Mouse (Mus musculus) telencephalon, adult 2 months (tissue): ENCODE measurements around the gene Neu3.

Experiments
- DNase-seq: peaks from one replicate; pipeline ENCODE4 v3.0.0-alpha.2; 2011; ENCODE audit warnings: low read depth, low spot score

Neu3 gene

GRCm38 (mm10) chr7:99828083-99828570, at the start of gene Neu3:
TSS of gene Neu3 (minus strand) at chr7:99828417.
- peak; percentile 79 for DNase-seq

- peak; percentile 81 for DNase-seq
Observed at GRCm38 (mm10) chr7:99876345-99876744, 48.1 kb upstream of the Neu3 start.

GRCm38 (mm10) chr7:99875891-99876290, 47.7 kb upstream of the Neu3 start:
- DNase-seq, result no peak

GRCm38 (mm10) chr7:99873965-99874364, 45.7 kb upstream of the Neu3 start:
- no peak for DNase-seq

- no peak for DNase-seq
Observed at GRCm38 (mm10) chr7:99869296-99869695, 41.1 kb upstream of the Neu3 start.

GRCm38 (mm10) chr7:99865219-99865618, 37.0 kb upstream of the Neu3 start:
- DNase-seq, result no peak

- no peak for DNase-seq
Observed at GRCm38 (mm10) chr7:99864241-99865028, 36.2 kb upstream of the Neu3 start.

- DNase-seq, result no peak
Observed at GRCm38 (mm10) chr7:99863362-99863761, 35.1 kb upstream of the Neu3 start, which contains the start of gene Spcs2. TSS of gene Spcs2 (minus strand) at chr7:99863462.

- peak; percentile 99 for DNase-seq
Observed at GRCm38 (mm10) chr7:99858813-99859585, 30.8 kb upstream of the Neu3 start, which contains the start of gene Xrra1. TSS of gene Xrra1 (plus strand) at chr7:99859116.

GRCm38 (mm10) chr7:99858175-99858812, 30.1 kb upstream of the Neu3 start:
- DNase-seq, result peak; percentile 27

GRCm38 (mm10) chr7:99856266-99856861, 28.1 kb upstream of the Neu3 start:
- no peak for DNase-seq

GRCm38 (mm10) chr7:99854311-99854710, 26.1 kb upstream of the Neu3 start:
- DNase-seq, result no peak

GRCm38 (mm10) chr7:99853350-99853749, 25.1 kb upstream of the Neu3 start:
- no peak for DNase-seq

- no peak for DNase-seq
Observed at GRCm38 (mm10) chr7:99851618-99852017, 23.4 kb upstream of the Neu3 start.

- no peak for DNase-seq
Observed at GRCm38 (mm10) chr7:99851121-99851520, 22.9 kb upstream of the Neu3 start.

- DNase-seq, result no peak
Observed at GRCm38 (mm10) chr7:99850534-99850933, 22.3 kb upstream of the Neu3 start.

GRCm38 (mm10) chr7:99845533-99846236, 17.5 kb upstream of the Neu3 start:
- no peak for DNase-seq

GRCm38 (mm10) chr7:99838241-99838640, 10.0 kb upstream of the Neu3 start:
- DNase-seq, result no peak

GRCm38 (mm10) chr7:99837358-99838071, 9.3 kb upstream of the Neu3 start:
- DNase-seq, result no peak

- DNase-seq, result no peak
Observed at GRCm38 (mm10) chr7:99836781-99837180, 8.6 kb upstream of the Neu3 start.
